Mouse (Mus musculus) gastrocnemius, adult 18-20 months (tissue): ENCODE results near the gene Egf. TPM values are rescaled to one million over a fixed set of nuclear protein-coding genes. Genes with fewer than 3 reads are reported as not detected.

Experiments
- DNase-seq: peaks from one replicate; pipeline ENCODE4 v3.0.0; 2021; ENCODE audit warnings: low spot score
- total RNA-seq, 2 experiments: library from RNA; stranded (reverse); gene quantifications; 2 replicates each; pipeline ENCODE4 v1.2.3; 2021

Egf gene
- total RNA-seq, 2 experiments from 2014 or later = 25.9 to 30.3 TPM

DNA sequence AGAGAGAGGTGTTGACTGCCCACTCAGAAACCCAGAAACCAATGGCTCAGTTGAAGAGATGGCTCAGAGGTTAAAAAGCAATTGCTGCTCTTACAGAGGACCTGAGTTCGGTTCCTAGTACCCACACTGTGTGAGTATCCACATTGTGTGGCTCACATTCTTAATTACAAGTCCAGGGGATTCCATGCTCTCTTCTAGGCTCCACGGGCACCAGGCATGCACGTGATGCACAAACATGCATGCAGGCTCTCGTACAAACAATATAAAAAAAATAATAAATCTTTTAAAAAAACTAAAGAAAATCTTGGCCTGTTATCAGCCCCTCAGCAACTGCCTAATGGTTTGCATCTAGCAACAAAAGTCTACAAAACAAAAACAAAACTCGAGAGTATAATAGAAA, 30.6 kb downstream of the Egf start:
- no peak for DNase-seq

DNA sequence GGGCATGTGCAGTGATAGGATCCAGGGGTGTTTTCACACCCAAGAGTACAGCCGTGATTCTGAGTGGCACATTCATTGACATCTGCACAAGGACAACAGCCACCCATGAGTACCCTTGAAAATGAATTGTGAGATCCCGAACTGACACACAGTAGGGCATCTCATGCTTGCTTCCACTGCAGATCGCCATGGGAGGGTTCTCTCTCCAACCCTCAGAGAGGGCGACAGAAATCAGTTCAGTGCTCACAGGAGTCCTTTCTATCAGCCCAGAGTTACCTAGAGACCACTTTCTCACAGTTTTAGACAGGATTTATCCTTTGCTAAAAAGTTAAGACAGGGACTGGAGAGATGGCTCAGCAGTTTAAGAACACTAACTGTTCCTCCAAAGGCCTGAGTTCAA, 31.8 kb downstream of the Egf start:
- DNase-seq = no peak

DNA sequence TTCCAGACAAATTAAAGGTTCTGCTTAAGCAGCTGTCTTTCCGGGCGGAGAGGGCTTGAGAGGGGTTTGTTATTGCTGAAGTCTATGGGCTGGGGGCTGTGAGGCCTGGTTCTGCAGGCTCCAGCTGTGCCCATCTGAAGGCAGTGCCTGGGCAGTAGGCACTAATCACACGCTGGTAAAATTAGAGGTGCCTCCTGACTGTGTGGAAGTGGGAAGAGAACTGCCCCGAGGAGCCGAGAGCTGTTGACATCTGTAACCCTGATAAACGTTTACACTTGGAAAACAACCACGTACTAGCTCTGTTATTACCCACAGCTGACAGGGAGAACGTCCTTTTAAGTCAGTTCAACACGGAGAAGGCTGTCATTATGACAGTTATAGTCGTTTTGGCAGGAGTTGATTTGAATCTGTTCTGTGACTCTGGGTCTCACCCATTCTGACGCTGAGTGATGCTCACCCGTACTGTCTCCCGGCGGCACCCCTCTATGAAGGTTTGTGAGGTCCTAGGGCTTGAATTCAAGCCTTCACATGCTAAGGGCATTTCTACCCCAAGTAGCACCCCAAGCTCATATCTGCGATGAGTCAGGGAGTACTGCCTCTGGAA, 40.5 kb downstream of the Egf start:
- no peak for DNase-seq

GRCm38 (mm10) chr3:129708157-129708556, 47.0 kb downstream of the Egf start:
- peak; percentile 33 for DNase-seq

- no peak for DNase-seq
Observed at GRCm38 (mm10) chr3:129698882-129699281, 56.2 kb downstream of the Egf start.

GRCm38 (mm10) chr3:129698365-129698764, 56.8 kb downstream of the Egf start:
- no peak for DNase-seq

DNA sequence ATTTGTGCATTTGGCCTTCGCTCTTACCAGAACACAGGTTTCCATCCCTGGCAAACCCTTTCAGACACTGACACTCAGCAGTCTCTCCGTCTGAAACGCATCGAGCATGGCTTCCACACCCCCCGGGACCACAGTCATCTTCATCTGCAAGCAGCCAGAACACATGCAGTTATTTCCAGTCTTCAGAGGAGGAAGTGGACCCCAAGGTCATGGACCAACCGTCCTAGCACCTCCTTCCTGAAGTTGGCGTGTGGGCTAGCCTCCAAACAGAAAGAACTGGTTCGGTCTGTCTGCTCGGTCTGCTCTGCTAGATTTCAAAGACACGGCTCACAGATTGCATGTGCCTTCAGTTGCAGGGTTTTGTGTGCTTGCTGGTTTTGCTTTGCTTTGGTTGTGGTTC, 57.4 kb downstream of the Egf start:
- no peak for DNase-seq

GRCm38 (mm10) chr3:129695943-129696342, 59.2 kb downstream of the Egf start:
- no peak for DNase-seq

DNA sequence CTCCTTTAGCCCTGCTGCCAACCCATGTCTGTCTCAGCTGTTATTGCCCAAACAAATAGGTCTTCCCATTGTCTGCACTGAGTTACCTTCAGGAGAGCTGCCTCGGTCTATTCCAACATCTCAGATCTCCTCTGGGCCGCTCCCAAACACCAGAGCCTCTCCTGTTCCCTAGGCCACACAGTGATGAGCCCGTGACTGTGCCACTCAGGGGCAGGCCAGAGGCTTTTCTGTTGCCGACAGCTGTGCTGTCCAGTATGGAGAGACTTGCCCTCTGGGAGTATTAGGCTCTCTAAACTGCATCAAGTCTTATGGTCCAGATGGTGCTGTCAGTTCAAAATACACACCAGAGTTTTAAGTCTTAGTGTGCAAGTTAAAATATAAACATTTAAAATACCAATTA, 61.5 kb downstream of the Egf start:
- DNase-seq = no peak

- no peak for DNase-seq
Observed at GRCm38 (mm10) chr3:129692816-129693215, 62.3 kb downstream of the Egf start.

- DNase-seq = no peak
Observed at GRCm38 (mm10) chr3:129687429-129687828, 67.7 kb downstream of the Egf start.

DNA sequence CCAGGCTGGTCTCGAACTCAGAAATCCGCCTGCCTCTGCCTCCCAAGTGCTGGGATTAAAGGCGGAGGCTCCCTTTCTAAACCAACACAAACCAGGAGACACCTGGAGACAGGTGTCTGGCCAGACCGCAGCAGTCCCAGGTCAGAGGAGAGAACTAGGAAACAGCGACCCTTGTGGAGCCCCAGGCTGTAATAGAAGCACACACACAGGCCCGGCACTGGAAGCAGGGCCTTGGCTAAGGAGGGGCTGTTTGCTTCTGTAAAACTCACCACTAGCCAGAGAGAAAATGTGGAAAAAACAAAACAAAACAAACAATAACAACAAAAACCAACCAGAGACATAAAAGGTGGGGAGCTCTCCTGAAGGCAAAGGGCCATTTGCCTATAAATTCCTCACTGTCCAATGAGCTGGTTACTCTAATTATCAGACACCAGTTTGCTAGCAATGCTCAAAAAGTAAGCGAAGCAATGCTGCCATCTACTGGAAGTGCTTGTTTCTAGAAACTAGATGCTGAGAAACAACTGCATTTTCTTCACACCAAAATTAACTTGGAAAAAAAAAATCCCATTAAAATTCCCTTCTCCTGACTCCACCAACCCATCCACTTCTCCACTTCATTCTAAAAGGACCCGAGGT, 68.3 kb downstream of the Egf start:
- peak; percentile 70 for DNase-seq

DNA sequence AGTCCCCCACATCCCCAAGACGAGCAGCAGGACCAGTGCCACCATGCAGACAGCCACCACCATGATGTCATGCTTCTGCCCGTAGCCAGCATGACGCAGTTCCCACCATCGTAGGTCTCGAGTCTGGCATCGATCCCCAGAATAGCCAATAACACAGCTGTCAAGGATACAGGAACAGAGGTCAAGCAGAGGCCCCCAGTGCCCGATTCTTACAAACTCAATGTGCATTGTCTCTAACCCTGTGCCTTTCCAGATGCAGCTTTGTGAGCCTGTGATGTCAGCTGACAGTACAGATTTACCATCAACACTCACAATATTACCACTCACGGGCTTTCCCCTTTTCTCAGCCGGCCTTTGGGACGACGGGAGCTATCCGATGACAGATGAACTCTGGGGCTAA, 68.9 kb downstream of the Egf start:
- no peak for DNase-seq

DNA sequence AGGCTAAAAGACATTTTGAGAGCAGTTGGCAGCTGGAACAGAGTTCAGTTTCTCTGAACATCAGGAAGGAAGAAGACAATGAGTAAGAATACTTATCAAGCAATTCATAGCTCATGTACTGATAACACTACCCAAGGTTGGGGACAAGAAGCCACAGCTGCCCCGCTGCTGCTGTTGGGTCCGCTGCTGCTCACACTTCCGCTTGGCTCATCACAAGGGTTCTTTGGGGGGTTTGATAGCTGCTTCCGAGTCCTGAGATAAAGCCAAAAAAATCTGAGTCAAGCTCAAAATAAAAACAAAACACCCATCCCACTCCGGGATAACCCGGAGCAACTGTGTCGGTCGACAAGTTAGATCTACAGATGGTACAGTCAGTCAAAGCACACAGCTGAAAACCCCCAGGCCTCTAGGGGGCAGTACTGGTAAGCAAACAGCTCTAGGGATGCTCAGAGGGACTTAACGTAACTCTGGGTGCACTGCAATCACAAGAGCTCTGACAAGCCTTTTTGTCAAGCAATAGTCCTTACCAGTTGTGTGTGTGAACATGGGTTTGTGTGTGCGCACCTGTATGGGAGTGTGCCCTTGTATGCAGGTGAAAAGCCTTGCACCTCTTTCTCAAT, 71.9 kb downstream of the Egf start:
- no peak for DNase-seq

DNA sequence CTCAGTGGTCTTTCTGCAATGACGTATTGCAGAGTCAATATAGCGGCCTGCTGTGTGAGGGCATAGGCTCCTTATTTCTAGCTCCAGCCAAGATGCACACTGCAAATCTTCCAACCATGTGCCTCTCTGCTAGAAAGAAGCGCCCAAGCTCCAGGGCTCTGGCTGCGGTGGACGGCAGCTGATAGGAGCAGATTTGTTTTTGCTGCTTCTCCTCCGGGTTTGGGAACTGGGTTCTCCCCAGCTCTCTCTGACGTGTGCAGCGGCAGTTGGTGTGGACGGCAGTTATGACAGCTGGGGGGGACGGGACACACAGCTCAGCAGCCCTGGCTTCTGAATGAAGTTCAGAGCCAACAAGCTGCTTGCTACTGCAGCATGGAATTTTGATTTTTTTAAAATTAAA, 72.7 kb downstream of the Egf start:
- no peak for DNase-seq

GRCm38 (mm10) chr3:129681841-129682240, 73.3 kb downstream of the Egf start:
- no peak for DNase-seq

DNA sequence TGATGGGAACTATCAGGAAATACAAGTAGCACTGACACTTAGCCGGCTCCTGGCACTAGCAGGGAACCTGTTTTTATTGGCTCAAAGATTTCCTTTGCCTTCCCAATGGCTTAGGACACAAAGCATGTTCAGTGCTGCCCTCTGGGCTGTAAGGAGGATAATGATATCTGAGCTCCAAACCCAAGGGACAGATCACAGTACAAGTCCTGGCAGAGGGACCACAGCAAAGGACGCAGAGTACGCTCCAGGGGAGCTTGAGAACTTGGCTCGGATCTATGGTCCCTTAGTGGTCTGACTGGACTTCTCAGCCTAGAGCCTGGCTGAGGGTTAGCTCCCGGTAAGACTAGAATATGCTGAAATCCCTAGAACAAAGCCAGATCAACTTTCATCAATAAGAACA, 74.9 kb downstream of the Egf start:
- peak; percentile 82 for DNase-seq

- no peak for DNase-seq
Observed at GRCm38 (mm10) chr3:129675923-129676322, 79.2 kb downstream of the Egf start.

DNA sequence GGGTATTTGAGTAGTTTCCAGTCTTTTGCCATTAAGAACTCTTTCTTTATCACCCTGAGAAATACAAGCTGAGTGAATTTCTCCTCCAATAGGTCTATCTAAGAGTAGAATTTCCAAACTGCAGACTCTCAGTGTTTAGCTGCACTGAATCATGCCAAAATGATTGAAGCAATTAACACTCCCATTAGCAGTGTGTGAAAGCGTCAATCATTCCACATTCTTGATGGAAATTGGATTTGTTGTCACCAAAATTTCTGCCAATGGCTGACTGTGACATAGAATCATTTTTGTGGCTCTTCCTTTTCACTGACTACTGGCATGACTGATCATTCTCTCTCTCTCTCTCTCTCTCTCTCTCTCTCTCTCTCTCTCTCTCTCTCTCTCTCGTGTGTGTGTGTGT, 91.2 kb downstream of the Egf start:
- no peak for DNase-seq

- DNase-seq = no peak
Observed at GRCm38 (mm10) chr3:129658776-129659175, 96.3 kb downstream of the Egf start.

GRCm38 (mm10) chr3:129657775-129658174, 97.3 kb downstream of the Egf start:
- no peak for DNase-seq

DNA sequence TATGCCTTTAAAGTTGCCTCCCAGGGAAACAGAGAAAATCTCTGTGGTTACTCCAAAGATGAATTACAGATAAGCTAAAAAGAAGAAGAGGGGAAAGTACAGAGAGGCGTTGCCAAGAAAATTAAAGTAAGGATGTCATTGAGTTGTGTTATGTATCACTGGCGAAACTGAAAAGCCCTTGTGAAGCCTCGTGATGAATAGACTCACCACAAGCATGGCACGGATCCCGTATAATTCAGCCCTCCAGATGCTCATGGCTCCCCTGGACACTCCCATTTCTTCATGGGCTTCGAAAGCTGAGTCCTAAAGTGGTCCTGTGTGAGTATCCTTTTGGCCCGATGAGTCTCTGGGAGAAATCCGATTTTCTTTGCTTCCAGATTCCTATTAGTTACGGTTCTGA, 97.9 kb downstream of the Egf start:
- DNase-seq = no peak

DNA sequence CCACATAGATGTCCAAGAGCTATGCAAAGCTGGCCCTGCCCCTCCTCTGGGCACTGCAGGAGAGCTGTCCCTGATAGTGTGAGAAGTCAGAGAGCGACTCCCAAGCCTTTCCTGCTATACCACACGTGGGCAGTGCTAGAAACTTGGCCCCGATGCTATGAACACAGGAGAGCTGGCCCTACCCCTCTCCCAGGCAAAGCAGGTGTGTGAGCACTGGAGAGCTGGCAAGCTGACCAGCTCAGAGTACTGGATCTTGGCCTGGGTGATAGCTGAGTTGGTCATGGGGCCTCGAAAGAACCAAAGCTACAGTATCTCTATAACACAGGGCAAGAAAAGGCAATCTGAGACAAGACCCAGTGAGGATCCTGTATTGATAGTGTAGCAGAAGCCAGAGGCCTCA, 98.6 kb downstream of the Egf start:
- DNase-seq = no peak
